Mouse (Mus musculus): Measurements from ENCODE around the gene Tmem221. TPM values are rescaled to one million over a fixed set of nuclear protein-coding genes. Genes with fewer than 3 reads are reported as not detected.
A peak's percentile ranks its signal among the peaks of the same experiment; 100 is the strongest.

The Tmem221 gene
- total RNA-seq, 2 experiments from 2014 or later = 3.6 to 7.4 TPM

GRCm38 (mm10) chr8:71579476-71579875, 20.8 kb upstream of the Tmem221 start:
- DNase-seq (ENCODE audit: low spot score in 2 of 2) = no peak

GRCm38 (mm10) chr8:71579009-71579408, 20.3 kb upstream of the Tmem221 start:
- DNase-seq (ENCODE audit: low spot score in 2 of 2) = no peak

- no peak for DNase-seq (ENCODE audit: low spot score in 2 of 2)
Measured at GRCm38 (mm10) chr8:71577856-71578387, 19.3 kb upstream of the Tmem221 start.

- DNase-seq (ENCODE audit: low spot score in 2 of 2) = no peak
Measured at GRCm38 (mm10) chr8:71575020-71575419, 16.3 kb upstream of the Tmem221 start.

- DNase-seq (ENCODE audit: low spot score in 2 of 2) = no peak
Measured at GRCm38 (mm10) chr8:71574426-71574825, 15.8 kb upstream of the Tmem221 start.

- DNase-seq (ENCODE audit: low spot score in 2 of 2) = peak in 1 of 2 experiments; percentile 55
Measured at GRCm38 (mm10) chr8:71572847-71573633, 14.4 kb upstream of the Tmem221 start.

- DNase-seq (ENCODE audit: low spot score in 2 of 2) = no peak
Measured at GRCm38 (mm10) chr8:71572077-71572476, 13.4 kb upstream of the Tmem221 start.

- DNase-seq (ENCODE audit: low spot score in 2 of 2) = peak; percentile 84 to 85
Measured at GRCm38 (mm10) chr8:71570291-71570954, 11.8 kb upstream of the Tmem221 start.

GRCm38 (mm10) chr8:71569366-71570290, 11.0 kb upstream of the Tmem221 start:
- peak; percentile 74 to 81 for DNase-seq (ENCODE audit: low spot score in 2 of 2)

GRCm38 (mm10) chr8:71568941-71569340, 10.3 kb upstream of the Tmem221 start:
- DNase-seq (ENCODE audit: low spot score in 2 of 2) = peak in 1 of 2 experiments; percentile 50

GRCm38 (mm10) chr8:71568387-71568937, 9.8 kb upstream of the Tmem221 start, which contains the start of gene Slc27a1:
Slc27a1 (plus strand) TSS chr8:71568882.
- DNase-seq (ENCODE audit: low spot score in 2 of 2) = peak; percentile 66 to 69

- DNase-seq (ENCODE audit: low spot score in 2 of 2) = no peak
Measured at GRCm38 (mm10) chr8:71567587-71567986, 8.9 kb upstream of the Tmem221 start.

- no peak for DNase-seq (ENCODE audit: low spot score in 2 of 2)
Measured at GRCm38 (mm10) chr8:71566501-71566900, 7.8 kb upstream of the Tmem221 start, which contains the start of gene Nxnl1. Nxnl1 (minus strand) TSS chr8:71566601.

GRCm38 (mm10) chr8:71563992-71564391, 5.3 kb upstream of the Tmem221 start:
- no peak for DNase-seq (ENCODE audit: low spot score in 2 of 2)

- peak; percentile 88 to 91 for DNase-seq (ENCODE audit: low spot score in 2 of 2)
Measured at GRCm38 (mm10) chr8:71562751-71563150, 4.1 kb upstream of the Tmem221 start.

- peak; percentile 54 to 57 for DNase-seq (ENCODE audit: low spot score in 2 of 2)
Measured at GRCm38 (mm10) chr8:71561401-71561800, 2.7 kb upstream of the Tmem221 start.

- DNase-seq (ENCODE audit: low spot score in 2 of 2) = no peak
Measured at GRCm38 (mm10) chr8:71560765-71561164, 2.1 kb upstream of the Tmem221 start.

GRCm38 (mm10) chr8:71560071-71560470, 1.4 kb upstream of the Tmem221 start:
- DNase-seq (ENCODE audit: low spot score in 2 of 2) = no peak

- DNase-seq (ENCODE audit: low spot score in 2 of 2) = peak; percentile 70 to 77
Measured at GRCm38 (mm10) chr8:71558958-71559690, 453 bp upstream of the Tmem221 start.

GRCm38 (mm10) chr8:71554644-71555043, 4.0 kb downstream of the Tmem221 start:
- no peak for DNase-seq (ENCODE audit: low spot score in 2 of 2)
